Mouse (Mus musculus) MEL (cell line): ENCODE data around the gene Fgfr2. TPM values are rescaled to one million over a fixed set of nuclear protein-coding genes. Genes with fewer than 3 reads are reported as not detected.

ENCODE experiments used
- DNase-seq: peaks from one replicate; pipeline ENCODE4 v3.0.0; 2011; ENCODE audit warnings: low read depth, low spot score
- H3K27ac ChIP-seq: 2 replicates; pipeline ENCODE4 v1.5.1; 2012; ENCODE audit warnings: low read depth, mild to moderate bottlenecking, control low read depth, low read length, moderate library complexity; ENCODE audit not compliant: control insufficient read depth
- H3K27me3 ChIP-seq, 2 experiments: fragments of 150-350 bp in 1 of 2; sonication (generic) in 1 of 2; 2 replicates each; pipeline ENCODE4 v1.6.1; 2012; ENCODE audit warnings: low read length in 2 of 2, mild to moderate bottlenecking in 2 of 2, improper control_type of control experiment in 1 of 2, moderate library complexity in 1 of 2; ENCODE audit not compliant: insufficient read depth in 2 of 2, control insufficient read depth in 1 of 2
- H3K36me3 ChIP-seq, 2 experiments: 2 replicates each; pipeline ENCODE4 v1.6.1; 2012 to 2014; ENCODE audit warnings: low read length in 2 of 2, improper control_type of control experiment in 1 of 2, inconsistent platforms in 1 of 2, mild to moderate bottlenecking in 1 of 2; ENCODE audit not compliant: insufficient read depth in 2 of 2, control insufficient read depth in 1 of 2
- H3K4me1 ChIP-seq, 2 experiments: fragments of 150-350 bp in 1 of 2; sonication (generic) in 1 of 2; 2 replicates each; pipeline ENCODE4 v1.6.1; 2012; ENCODE audit warnings: low read length in 2 of 2, improper control_type of control experiment in 1 of 2, mild to moderate bottlenecking in 1 of 2; ENCODE audit not compliant: insufficient read depth in 2 of 2, control insufficient read depth in 1 of 2
- H3K4me3 ChIP-seq, 2 experiments: fragments of 150-350 bp in 1 of 2; sonication (generic) in 1 of 2; 2 replicates each; pipeline ENCODE4 v1.5.1; 2012; ENCODE audit warnings: low read depth in 2 of 2, low read length in 2 of 2, mild to moderate bottlenecking in 2 of 2, moderate library complexity in 2 of 2, control low read depth in 1 of 2, improper control_type of control experiment in 1 of 2; ENCODE audit not compliant: control insufficient read depth in 1 of 2, insufficient read depth in 1 of 2
- H3K79me2 ChIP-seq: 2 replicates; pipeline ENCODE4 v1.6.1; 2012; ENCODE audit warnings: mild to moderate bottlenecking, low read length, moderate library complexity; ENCODE audit not compliant: control insufficient read depth, poor library complexity, insufficient read depth
- H3K9ac ChIP-seq: 2 replicates; pipeline ENCODE4 v1.6.1; 2012; ENCODE audit warnings: low read depth, mild to moderate bottlenecking, control low read depth, low read length, moderate library complexity; ENCODE audit not compliant: control insufficient read depth, poor library complexity, severe bottlenecking
- H3K9me3 ChIP-seq: fragments of 150-350 bp; sonication (generic); replicated peaks from 2 replicates; pipeline ENCODE4 v1.6.1; 2012; ENCODE audit warnings: mild to moderate bottlenecking, low read length, improper control_type of control experiment, moderate library complexity; ENCODE audit not compliant: insufficient read depth
- CHD1 ChIP-seq: IDR thresholded peaks from 2 replicates; pipeline ENCODE4 v1.6.1; 2012; ENCODE audit warnings: low read depth, mild to moderate bottlenecking, inconsistent platforms, low read length, improper control_type of control experiment
- ELF1 ChIP-seq: IDR thresholded peaks from 2 replicates; pipeline ENCODE4 v1.6.1; 2014; ENCODE audit warnings: low read depth, mild to moderate bottlenecking, inconsistent platforms, low read length, improper control_type of control experiment, moderate library complexity
- EP300 ChIP-seq, 2 experiments: IDR thresholded peaks; 2 replicates each; pipeline ENCODE4 v1.6.1; 2011; ENCODE audit warnings: improper control_type of control experiment in 2 of 2, low read length in 2 of 2, low read depth in 1 of 2, mild to moderate bottlenecking in 1 of 2
- GABPA ChIP-seq: IDR thresholded peaks from 2 replicates; pipeline ENCODE4 v1.6.1; 2012; ENCODE audit warnings: low read depth, mild to moderate bottlenecking, inconsistent platforms, low read length, improper control_type of control experiment, moderate library complexity
- HCFC1 ChIP-seq: IDR thresholded peaks from 2 replicates; pipeline ENCODE4 v1.6.1; 2012; ENCODE audit warnings: low read depth, mild to moderate bottlenecking, inconsistent platforms, low read length, improper control_type of control experiment, moderate library complexity
- JUND ChIP-seq: IDR thresholded peaks from 2 replicates; pipeline ENCODE4 v1.6.1; 2011; ENCODE audit warnings: low read depth, mild to moderate bottlenecking, improper control_type of control experiment, low read length
- KAT2A ChIP-seq: conservative IDR thresholded peaks from 2 replicates; pipeline ENCODE4 v1.6.1; 2012; ENCODE audit warnings: low read depth, low read length, improper control_type of control experiment, inconsistent platforms
- MAFK ChIP-seq: IDR thresholded peaks from 2 replicates; pipeline ENCODE4 v1.6.1; 2011; ENCODE audit warnings: low read depth, mild to moderate bottlenecking, low read length, improper control_type of control experiment, borderline replicate concordance
- MEF2A ChIP-seq: IDR thresholded peaks from 2 replicates; pipeline ENCODE4 v1.6.1; 2014; ENCODE audit warnings: low read depth, mild to moderate bottlenecking, inconsistent platforms, low read length, improper control_type of control experiment; ENCODE audit not compliant: poor library complexity, insufficient replicate concordance, severe bottlenecking; ENCODE audit errors: extremely low read depth
- MXI1 ChIP-seq: IDR thresholded peaks from 2 replicates; pipeline ENCODE4 v1.6.1; 2011; ENCODE audit warnings: mild to moderate bottlenecking, low read depth, low read length, improper control_type of control experiment
- MYC ChIP-seq: IDR thresholded peaks from 2 replicates; pipeline ENCODE4 v1.6.1; 2011; ENCODE audit warnings: low read depth, mild to moderate bottlenecking, low read length, improper control_type of control experiment, moderate library complexity
- POLR2A ChIP-seq, 2 experiments: IDR thresholded peaks; 2 replicates each; pipeline ENCODE4 v1.6.1; 2011 to 2012; ENCODE audit warnings: low read length in 2 of 2, mild to moderate bottlenecking in 2 of 2, control low read depth in 1 of 2, improper control_type of control experiment in 1 of 2, low read depth in 1 of 2, moderate library complexity in 1 of 2; ENCODE audit not compliant: control insufficient read depth in 1 of 2, insufficient read depth in 1 of 2, poor library complexity in 1 of 2
- SIN3A ChIP-seq: IDR thresholded peaks from 2 replicates; pipeline ENCODE4 v1.6.1; 2012; ENCODE audit warnings: low read length, improper control_type of control experiment, inconsistent platforms
- SMC3 ChIP-seq: IDR thresholded peaks from 2 replicates; pipeline ENCODE4 v1.6.1; 2011; ENCODE audit warnings: low read depth, low read length, improper control_type of control experiment
- TCF12 ChIP-seq: IDR thresholded peaks from 2 replicates; pipeline ENCODE4 v1.6.1; 2014; ENCODE audit warnings: low read depth, mild to moderate bottlenecking, inconsistent platforms, low read length, improper control_type of control experiment, moderate library complexity
- UBTF ChIP-seq: IDR thresholded peaks from 2 replicates; pipeline ENCODE4 v1.6.1; 2012; ENCODE audit warnings: low read depth, mild to moderate bottlenecking, inconsistent platforms, low read length, improper control_type of control experiment, moderate library complexity, borderline replicate concordance; ENCODE audit not compliant: insufficient read depth
- USF1 ChIP-seq: IDR thresholded peaks from 2 replicates; pipeline ENCODE4 v1.6.1; 2014; ENCODE audit warnings: low read depth, mild to moderate bottlenecking, inconsistent platforms, low read length, improper control_type of control experiment, moderate library complexity
- ZKSCAN1 ChIP-seq: IDR thresholded peaks from 2 replicates; pipeline ENCODE4 v1.6.1; 2012; ENCODE audit warnings: low read depth, mild to moderate bottlenecking, inconsistent platforms, low read length, improper control_type of control experiment, moderate library complexity
- polyA plus RNA-seq, 2 experiments: library from polyadenylated mRNA; stranded (reverse) in 1 of 2; unstranded in 1 of 2; fragments of >175 nt in 1 of 2; fragments of >200 nt in 1 of 2; gene quantifications; 2 replicates each; pipeline versions ENCODE4 v1.2.1 to v1.2.4; 2012; ENCODE audit warnings: low replicate concordance in 2 of 2, low read depth in 1 of 2; ENCODE audit not compliant: insufficient read length in 2 of 2, insufficient read depth in 1 of 2, missing spikeins in 1 of 2
- total RNA-seq: library from RNA; depleted of rRNA; stranded (reverse); fragments of 300-350 nt; gene quantifications from 2 replicates; pipeline ENCODE4 v1.2.3, GENCODE M21; 2012

Fgfr2 gene
- total and polyA plus RNA-seq, 3 experiments, result not detected

DNA sequence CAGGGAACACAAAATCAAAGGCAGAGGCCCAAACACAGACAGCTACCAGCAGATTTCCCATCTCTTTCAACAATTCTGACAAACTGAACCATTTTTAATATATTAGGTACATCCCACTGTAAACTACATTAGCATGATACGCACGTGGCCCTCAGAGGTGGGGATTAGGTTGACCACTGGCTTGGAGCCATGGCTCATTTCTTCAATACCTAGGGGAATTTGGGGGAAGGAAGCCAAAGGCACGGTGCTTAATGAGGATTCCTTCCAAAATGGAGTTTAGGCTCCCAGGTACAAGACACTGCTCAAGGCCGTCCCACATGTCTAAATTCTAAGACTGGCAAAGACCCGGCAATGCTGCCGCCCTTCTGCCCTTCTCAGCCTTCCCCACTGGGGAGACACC, 120.9 kb downstream of the Fgfr2 start:
- H3K27ac ChIP-seq, result no peak overlapping the region
- DNase-seq, result no peak
- no peaks in the 10 kb centered on the region for H3K27me3 ChIP-seq
- H3K4me1 ChIP-seq, result peaks cover 4 to 7% of the 10 kb centered on the region in 2 experiments; a peak in 2 of 4 replicates
- peaks cover 1 to 6% of the 10 kb centered on the region in 2 experiments; a peak in 3 of 4 replicates for H3K36me3 ChIP-seq
- H3K4me3 ChIP-seq, result no peak overlapping the region
- TF ChIP-seq HCFC1 (no peak), EP300 (IDR thresholded peaks at IDR 0.05; ENCODE audit: low read depth in 1 of 2, low read length in 2 of 2) (no peak), SMC3 (no peak), MAFK (no peak), SIN3A (no peak)
- H3K9me3 ChIP-seq, result no peaks in the 10 kb centered on the region
- no peak overlapping the region for H3K9ac ChIP-seq
- H3K79me2 ChIP-seq, result no peaks in the 10 kb centered on the region

DNA sequence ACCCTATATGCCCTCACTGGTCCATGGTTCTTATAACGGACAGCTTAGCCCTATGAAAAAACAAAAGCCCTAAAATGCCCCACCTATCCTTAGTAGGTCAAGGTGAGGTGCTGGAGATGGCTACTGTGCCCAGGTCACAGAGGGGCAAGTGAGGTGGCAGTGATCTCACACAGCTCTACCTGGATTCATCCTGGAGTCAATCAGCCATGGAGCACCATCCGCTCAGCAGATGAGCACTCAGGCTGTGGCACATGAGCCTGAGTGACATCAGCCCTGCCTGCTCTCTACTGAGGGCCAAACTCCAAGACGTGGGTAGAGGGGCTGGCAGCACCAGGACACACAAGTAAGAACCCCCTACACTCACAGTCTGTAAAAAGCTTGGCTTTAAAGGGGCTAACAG, 121.8 kb downstream of the Fgfr2 start:
- Histone ChIP-seq H3K9ac (no peak overlapping the region), H3K27ac (no peak overlapping the region), H3K79me2 (no peaks in the 10 kb centered on the region), H3K4me3 (no peak overlapping the region), H3K9me3 (no peaks in the 10 kb centered on the region), H3K4me1 (no peaks in the 10 kb centered on the region), H3K27me3 (no peaks in the 10 kb centered on the region), H3K36me3 (peaks cover 0 to 1% of the 10 kb centered on the region in 2 experiments; a peak in 3 of 4 replicates)
- DNase-seq, result no peak
- no peak for TF ChIP-seq MYC
- TF ChIP-seq TCF12, result no peak
- no peak for TF ChIP-seq ELF1
- TF ChIP-seq USF1, result no peak
- TF ChIP-seq POLR2A (IDR thresholded peaks at IDR 0.05; ENCODE audit: control insufficient read depth in 1 of 2, insufficient read depth in 1 of 2, low read depth in 1 of 2, low read length in 2 of 2, poor library complexity in 1 of 2), result no peak
- TF ChIP-seq MEF2A, result no peak
- TF ChIP-seq GABPA, result no peak
- TF ChIP-seq UBTF, result no peak
- TF ChIP-seq KAT2A, result no peak
- no peak for TF ChIP-seq CHD1
- no peak for TF ChIP-seq ZKSCAN1
- no peak for TF ChIP-seq MXI1
- no peak for TF ChIP-seq SIN3A
- no peak for TF ChIP-seq JUND
